Mouse (Mus musculus) CD4-positive helper T cell, adult 2 months (primary cell): ENCODE data around the gene Slc25a24.

Experiments
- DNase-seq: peaks from one replicate; pipeline ENCODE4 v3.0.0-alpha.2; 2012; ENCODE audit warnings: low read depth, missing footprints, low spot score

The Slc25a24 gene

DNA sequence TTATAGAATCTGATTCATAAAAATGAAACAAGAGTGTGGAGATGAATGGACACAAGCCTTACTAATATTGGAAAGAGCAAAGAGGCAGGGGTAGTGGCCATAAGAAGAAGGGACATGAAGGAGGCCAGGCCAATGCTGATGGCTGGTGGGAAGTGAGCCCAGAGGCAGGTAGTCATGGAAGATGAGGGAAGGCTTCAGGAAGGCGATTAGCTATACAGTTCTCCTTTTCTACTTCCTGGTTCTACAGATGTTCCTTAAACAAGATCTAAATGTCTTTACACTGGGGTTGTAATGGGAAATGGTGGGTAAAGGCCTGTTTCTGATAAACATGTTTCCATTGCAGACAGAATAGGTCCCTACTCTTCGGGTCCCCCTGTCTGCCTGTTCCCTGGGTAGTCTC lies 46.2 kb downstream of the Slc25a24 start:
- DNase-seq, result no peak

DNA sequence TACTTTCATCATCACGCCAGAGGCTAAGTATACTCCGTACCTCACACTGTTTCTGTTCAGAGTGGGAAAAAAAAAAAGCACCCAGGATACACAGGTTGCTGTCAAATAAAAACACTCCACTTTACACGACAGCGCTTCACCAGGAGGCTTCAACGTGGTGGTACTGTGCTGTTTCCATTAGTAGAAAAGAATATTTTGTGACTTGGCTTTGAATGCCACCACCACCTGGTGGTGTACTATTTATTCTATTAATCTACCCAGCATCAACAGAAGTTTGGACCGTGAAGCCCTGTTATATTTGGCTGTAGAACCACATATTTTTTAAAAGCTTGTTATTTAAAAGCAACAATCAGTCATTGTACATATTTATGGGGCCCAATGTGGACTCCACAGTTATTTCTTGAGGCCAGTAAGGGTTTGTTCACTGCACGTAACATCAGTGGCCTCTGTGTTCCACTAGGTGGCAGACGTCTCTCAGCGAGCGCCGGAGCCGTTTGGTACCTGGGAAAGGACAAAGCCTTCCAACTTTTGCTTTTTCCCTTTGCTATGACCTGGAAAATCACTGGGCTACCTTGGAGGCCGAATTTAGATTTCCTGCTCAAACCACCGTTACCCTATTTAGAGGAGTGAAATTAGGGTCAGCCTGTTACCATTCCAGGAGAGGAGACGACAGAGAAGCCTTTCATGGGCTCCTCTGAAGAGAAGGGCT lies 48.3 kb downstream of the Slc25a24 start:
- DNase-seq, result peak; percentile 36

DNA sequence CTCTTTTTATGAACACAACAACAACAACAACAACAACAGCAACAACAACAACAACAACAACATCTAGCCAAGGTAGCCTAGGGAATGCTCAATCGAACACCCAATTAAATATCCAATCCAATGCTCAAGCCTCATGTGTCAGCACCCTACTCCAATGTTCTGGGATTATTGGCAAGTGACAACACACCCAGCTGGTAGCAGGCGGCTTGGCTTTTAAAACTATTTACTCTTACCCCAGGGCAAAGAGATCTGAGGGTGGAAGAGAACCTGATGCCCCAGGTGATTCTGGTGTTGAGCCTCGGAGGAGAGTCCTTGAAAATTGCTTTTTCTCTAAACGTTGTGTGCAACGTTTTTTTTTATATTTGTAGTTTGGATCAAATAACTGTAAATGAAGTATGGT lies 51.4 kb downstream of the Slc25a24 start:
- no peak for DNase-seq

DNA sequence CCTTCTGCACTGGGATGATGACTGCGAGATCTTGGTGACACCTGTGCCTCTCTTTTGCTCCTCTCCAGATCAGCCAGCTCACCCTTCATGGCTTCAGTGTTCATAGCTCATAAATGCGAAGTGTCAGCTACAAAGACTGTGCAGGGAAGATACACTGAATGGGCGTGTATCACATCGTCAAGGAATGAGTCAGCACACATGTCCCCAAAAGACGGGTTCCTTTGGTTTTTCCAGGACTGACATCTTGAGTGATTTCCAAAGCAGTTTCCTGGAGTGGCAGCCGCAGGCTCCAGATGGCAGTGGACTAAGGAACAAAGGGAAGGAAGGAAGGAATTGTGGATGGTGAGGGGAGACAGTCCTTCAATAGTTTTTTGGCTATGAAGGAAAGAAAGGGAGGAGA lies 55.8 kb downstream of the Slc25a24 start:
- DNase-seq, result no peak

DNA sequence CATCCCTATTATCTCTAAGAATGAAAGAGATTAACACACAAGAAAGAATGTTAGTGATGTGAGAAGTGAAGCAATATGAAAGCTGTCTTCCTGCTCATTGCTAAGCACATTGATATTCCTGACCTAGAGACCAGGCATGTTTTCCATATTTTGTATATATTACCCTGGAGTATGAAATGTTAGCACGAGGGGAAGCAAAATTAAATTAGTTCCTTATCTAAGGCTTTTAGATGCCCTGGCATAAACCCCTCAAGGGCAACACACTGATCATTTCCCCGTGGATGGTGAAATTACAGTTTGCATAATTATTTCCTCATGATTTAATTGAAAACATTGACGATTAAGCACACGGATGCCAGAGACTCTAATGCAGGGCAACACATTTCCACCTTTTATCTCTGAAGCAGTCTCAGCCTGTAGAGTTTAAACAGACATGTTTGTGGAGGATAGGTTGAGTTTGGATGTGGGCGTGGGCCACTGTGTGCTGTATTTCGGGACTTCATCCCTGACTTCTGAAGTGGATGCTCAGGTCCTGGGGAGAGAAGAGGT lies 56.7 kb downstream of the Slc25a24 start:
- no peak for DNase-seq

DNA sequence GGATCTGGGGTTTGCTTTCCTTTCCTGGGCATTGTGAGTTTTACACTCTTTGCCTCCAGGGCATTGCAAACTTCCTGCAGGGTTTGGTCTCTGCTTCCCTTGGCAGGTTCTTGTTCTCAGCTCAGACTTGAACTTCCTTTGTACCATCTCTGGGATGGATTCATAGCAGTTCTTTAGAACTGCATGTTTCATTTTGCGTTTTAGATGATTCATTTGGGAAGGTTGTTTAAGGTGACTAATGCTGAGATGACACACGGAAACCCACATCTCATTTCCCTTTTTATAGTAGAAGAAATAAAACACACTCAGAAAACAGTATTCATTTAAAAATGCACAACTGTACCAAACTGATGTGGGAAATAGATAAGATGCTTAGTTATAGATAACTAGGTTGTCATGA lies 73.2 kb downstream of the Slc25a24 start:
- DNase-seq, result no peak

DNA sequence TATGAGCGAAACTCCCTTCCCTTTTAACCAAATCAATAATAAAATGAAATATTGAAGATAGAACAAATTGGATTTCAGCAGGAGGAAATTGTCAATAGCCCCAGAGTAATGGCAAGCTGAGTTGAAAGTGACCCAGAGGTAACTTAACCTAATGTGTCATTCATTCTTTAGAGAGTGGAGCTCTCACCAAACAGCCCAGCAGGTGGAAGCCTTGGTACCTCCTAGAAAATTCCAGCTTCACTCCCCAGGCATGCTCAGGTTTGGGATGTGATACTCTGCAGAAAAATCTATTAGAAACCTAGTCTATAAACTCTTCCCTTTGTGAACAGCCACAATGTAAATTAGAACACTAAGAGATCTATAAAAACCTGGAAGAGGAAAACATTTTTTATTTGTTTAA lies 76.3 kb downstream of the Slc25a24 start:
- DNase-seq, result no peak

DNA sequence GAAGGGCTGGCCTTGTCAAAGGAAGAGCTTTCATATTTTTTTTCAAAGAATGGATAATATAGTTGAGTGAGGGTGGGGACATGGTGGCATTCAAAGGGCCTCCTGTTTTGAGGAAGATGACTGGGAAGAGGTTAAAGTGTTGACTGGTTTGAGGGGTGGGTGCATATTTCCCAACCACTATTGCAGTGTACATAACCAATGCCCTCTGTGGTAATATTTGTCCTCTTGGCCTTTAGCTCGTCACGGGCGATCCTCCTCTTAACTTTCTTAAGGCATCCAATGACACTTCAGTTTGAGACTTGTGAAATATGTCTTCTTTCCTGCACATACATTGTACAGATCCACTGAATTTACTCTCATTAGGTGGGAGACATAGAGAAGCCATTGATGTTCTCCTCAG lies 89.4 kb downstream of the Slc25a24 start:
- no peak for DNase-seq

DNA sequence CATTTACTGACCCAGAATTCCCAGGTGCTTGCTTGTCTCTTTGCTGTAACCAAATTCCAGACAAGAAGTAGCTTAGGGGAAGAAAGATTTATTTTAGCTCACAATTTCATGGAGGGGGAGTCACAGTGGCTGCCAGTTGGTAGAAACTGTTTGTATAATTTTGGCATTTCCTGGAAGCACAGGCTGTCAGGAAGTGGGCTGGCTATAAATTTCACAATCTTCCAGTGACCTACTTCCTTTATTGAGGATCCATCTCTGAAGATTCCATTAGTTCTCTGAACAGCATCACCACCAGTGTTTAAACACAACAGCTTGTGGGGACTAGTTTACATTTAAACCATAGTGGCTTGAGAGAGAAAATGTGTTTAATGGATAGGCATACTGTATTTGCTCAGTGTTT lies 93.4 kb downstream of the Slc25a24 start:
- DNase-seq, result no peak
